Mouse (Mus musculus): ENCODE results near the gene Fam122a. TPM values are rescaled to one million over a fixed set of nuclear protein-coding genes. Genes with fewer than 3 reads are reported as not detected.
A peak's percentile ranks its signal among the peaks of the same experiment; 100 is the strongest.

Fam122a gene
- 41.3 and 48.2 TPM in 2 replicates for polyA plus RNA-seq (2014; fragmentation: Nextera tagmentation; extraction: Ambion mirVana)

- Histone ChIP-seq H3K9me3 (replicated peaks; ENCODE audit: control insufficient read depth, low read length) (no peaks in the 10 kb centered on the region), H3K4me1 (ENCODE audit: control insufficient read depth, insufficient read depth, low read length) (peaks cover 8% of the 10 kb centered on the region), H3K27me3 (replicated peaks; ENCODE audit: control insufficient read depth, insufficient read depth, low read length) (no peaks in the 10 kb centered on the region), H3K36me3 (ENCODE audit: control insufficient read depth, insufficient read depth, low read length) (0 out of 2 replicates have a peak, but pooled peaks cover 6% of the 10 kb centered on the region), H3K27ac (ENCODE audit: low read depth, low read length) (peak within 1 kb of the TSS; percentile 93), H3K9ac (ENCODE audit: low read length) (peak within 1 kb of the TSS; percentile 95), H3K4me2 (ENCODE audit: low read length) (peak within 1 kb of the TSS; percentile 86), H3K4me3 (ENCODE audit: low read depth, low read length) (peak within 1 kb of the TSS; percentile 75)
- ATAC-seq = peak; percentile 98
- DNase-seq (ENCODE audit: low spot score) = peak; percentile 95
- WGBS = under 1% methylated on average over 92 of the region's 92 CpGs
These were observed at the start of gene Fam122a for GRCm38 (mm10) chr19:24476929-24477882. Gene Fam122a (minus strand): TSS chr19:24477356.

- H3K36me3 ChIP-seq (ENCODE audit: control insufficient read depth, insufficient read depth, low read length) = no peaks in the 10 kb centered on the region
- H3K9me3 ChIP-seq (replicated peaks; ENCODE audit: control insufficient read depth, low read length) = no peaks in the 10 kb centered on the region
- H3K27me3 ChIP-seq (replicated peaks; ENCODE audit: control insufficient read depth, insufficient read depth, low read length) = no peaks in the 10 kb centered on the region
- no peak overlapping the region for H3K4me3 ChIP-seq (ENCODE audit: low read depth, low read length)
- no peak overlapping the region for H3K27ac ChIP-seq (ENCODE audit: low read depth, low read length)
- peak; percentile 55; the same call in 1 of the 2 replicates for ATAC-seq
- no peak overlapping the region for H3K9ac ChIP-seq (ENCODE audit: low read length)
- DNase-seq (ENCODE audit: low spot score) = peak; percentile 37
- no peak overlapping the region for H3K4me2 ChIP-seq (ENCODE audit: low read length)
- WGBS = 77% methylated on average over 15 of the region's 15 CpGs
- H3K4me1 ChIP-seq (ENCODE audit: control insufficient read depth, insufficient read depth, low read length) = no peaks in the 10 kb centered on the region
These were observed 46.5 kb upstream of the Fam122a start for GRCm38 (mm10) chr19:24523476-24524313.

- H3K4me2 ChIP-seq (ENCODE audit: low read length) = no peak overlapping the region
- H3K9me3 ChIP-seq (replicated peaks; ENCODE audit: control insufficient read depth, low read length) = no peaks in the 10 kb centered on the region
- no peaks in the 10 kb centered on the region for H3K27me3 ChIP-seq (replicated peaks; ENCODE audit: control insufficient read depth, insufficient read depth, low read length)
- no peak overlapping the region for H3K27ac ChIP-seq (ENCODE audit: low read depth, low read length)
- H3K4me3 ChIP-seq (ENCODE audit: low read depth, low read length) = no peak overlapping the region
- no peak overlapping the region for H3K9ac ChIP-seq (ENCODE audit: low read length)
- DNase-seq (ENCODE audit: low spot score) (no peak), ATAC-seq (no peak)
- WGBS = 88% methylated on average over 7 of the region's 7 CpGs
- H3K4me1 ChIP-seq (ENCODE audit: control insufficient read depth, insufficient read depth, low read length) = no peaks in the 10 kb centered on the region
- H3K36me3 ChIP-seq (ENCODE audit: control insufficient read depth, insufficient read depth, low read length) = no peaks in the 10 kb centered on the region
These were observed 44.8 kb upstream of the Fam122a start for GRCm38 (mm10) chr19:24521997-24522396.

DNA sequence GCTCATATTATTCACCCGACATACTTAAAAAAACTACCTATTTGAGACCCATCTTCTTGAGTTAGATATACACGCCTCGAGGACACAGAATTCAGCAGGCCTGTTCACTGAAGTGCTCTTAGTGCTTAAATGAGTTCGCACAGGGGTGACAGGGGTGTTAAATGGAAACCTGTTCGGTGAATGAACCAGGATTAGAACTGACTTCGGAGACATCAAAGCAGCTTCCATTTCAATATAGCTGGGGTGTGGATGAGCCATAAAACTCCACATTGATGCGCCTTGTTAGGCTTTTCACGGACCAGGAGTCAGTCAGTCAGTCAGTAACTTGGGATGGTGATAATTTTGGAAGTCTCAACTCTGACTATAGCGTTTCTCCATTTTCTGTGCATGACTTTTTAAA, 44.0 kb upstream of the Fam122a start:
- no peak for DNase-seq (ENCODE audit: low spot score)
- H3K4me2 ChIP-seq (ENCODE audit: low read length) = no peak overlapping the region
- no peak overlapping the region for H3K4me3 ChIP-seq (ENCODE audit: low read depth, low read length)
- ATAC-seq = no peak
- H3K9ac ChIP-seq (ENCODE audit: low read length) = no peak overlapping the region
- H3K27ac ChIP-seq (ENCODE audit: low read depth, low read length) = no peak overlapping the region
- H3K4me1 ChIP-seq (ENCODE audit: control insufficient read depth, insufficient read depth, low read length) = no peaks in the 10 kb centered on the region
- 93% methylated on average over 9 of the region's 9 CpGs for WGBS
- no peaks in the 10 kb centered on the region for H3K9me3 ChIP-seq (replicated peaks; ENCODE audit: control insufficient read depth, low read length)
- no peaks in the 10 kb centered on the region for H3K27me3 ChIP-seq (replicated peaks; ENCODE audit: control insufficient read depth, insufficient read depth, low read length)
- no peaks in the 10 kb centered on the region for H3K36me3 ChIP-seq (ENCODE audit: control insufficient read depth, insufficient read depth, low read length)

DNA sequence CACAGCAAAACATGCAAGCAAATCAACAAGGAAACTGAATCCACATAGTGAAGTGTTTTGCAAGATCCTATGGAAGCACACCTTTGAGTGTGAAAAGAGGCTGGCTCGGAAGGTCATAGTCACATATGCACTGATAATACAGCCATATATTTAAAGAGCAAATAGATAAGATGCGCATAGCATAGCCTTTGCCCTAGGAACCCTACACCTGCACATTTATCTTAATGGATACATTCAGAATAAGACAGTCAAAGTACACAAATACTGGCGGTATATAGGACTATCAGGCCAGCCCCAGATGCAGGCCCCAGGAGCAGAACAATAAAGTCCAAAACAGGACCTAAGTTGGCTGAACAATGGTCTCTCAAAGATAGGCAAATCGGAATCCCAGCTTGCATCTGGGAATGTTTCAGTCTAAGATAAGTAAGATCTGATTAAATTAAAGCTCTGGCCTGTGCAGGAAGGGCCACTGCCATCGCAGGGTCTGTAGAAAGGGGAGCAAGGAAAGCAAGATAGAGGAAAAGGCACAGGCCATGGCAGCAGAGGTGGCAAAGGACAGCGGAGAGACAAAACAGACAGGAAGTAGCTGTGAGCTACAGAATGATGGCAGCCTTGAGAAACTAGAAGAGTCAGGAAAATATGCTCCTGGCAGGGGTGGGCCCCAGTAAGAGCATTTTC, 42.7 kb upstream of the Fam122a start:
- no peak overlapping the region for H3K4me2 ChIP-seq (ENCODE audit: low read length)
- H3K9me3 ChIP-seq (replicated peaks; ENCODE audit: control insufficient read depth, low read length) = no peaks in the 10 kb centered on the region
- H3K36me3 ChIP-seq (ENCODE audit: control insufficient read depth, insufficient read depth, low read length) = no peaks in the 10 kb centered on the region
- no peaks in the 10 kb centered on the region for H3K27me3 ChIP-seq (replicated peaks; ENCODE audit: control insufficient read depth, insufficient read depth, low read length)
- DNase-seq (ENCODE audit: low spot score) (no peak), ATAC-seq (no peak)
- no peak overlapping the region for H3K27ac ChIP-seq (ENCODE audit: low read depth, low read length)
- no peaks in the 10 kb centered on the region for H3K4me1 ChIP-seq (ENCODE audit: control insufficient read depth, insufficient read depth, low read length)
- H3K4me3 ChIP-seq (ENCODE audit: low read depth, low read length) = no peak overlapping the region
- WGBS = 92% methylated on average over 6 of the region's 6 CpGs
- H3K9ac ChIP-seq (ENCODE audit: low read length) = no peak overlapping the region

DNA sequence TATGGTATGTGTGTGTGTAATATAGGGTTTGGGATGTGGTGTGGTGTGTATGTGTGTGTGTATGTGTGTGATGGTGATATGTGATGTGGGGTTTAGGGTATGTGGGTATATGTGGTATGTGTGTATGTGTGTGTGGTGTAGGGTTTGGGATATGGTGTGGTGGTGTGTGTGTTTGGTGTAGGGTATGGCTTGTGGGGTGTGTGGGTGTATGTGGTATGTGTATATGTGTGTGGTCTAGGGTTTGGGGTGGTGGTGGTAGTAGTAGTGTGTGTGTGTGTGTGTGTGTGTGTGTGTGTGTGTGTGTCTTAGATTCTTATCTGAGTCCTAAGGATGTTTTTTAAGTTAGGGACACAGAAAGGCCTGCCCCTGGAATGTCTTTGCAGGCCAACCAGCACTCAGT, 41.2 kb upstream of the Fam122a start:
- H3K27ac ChIP-seq (ENCODE audit: low read depth, low read length) = no peak overlapping the region
- H3K4me2 ChIP-seq (ENCODE audit: low read length) = no peak overlapping the region
- no peak overlapping the region for H3K4me3 ChIP-seq (ENCODE audit: low read depth, low read length)
- no peak for ATAC-seq
- no peaks in the 10 kb centered on the region for H3K27me3 ChIP-seq (replicated peaks; ENCODE audit: control insufficient read depth, insufficient read depth, low read length)
- no peaks in the 10 kb centered on the region for H3K36me3 ChIP-seq (ENCODE audit: control insufficient read depth, insufficient read depth, low read length)
- DNase-seq (ENCODE audit: low spot score) = no peak
- H3K9ac ChIP-seq (ENCODE audit: low read length) = no peak overlapping the region
- H3K4me1 ChIP-seq (ENCODE audit: control insufficient read depth, insufficient read depth, low read length) = no peaks in the 10 kb centered on the region
- H3K9me3 ChIP-seq (replicated peaks; ENCODE audit: control insufficient read depth, low read length) = no peaks in the 10 kb centered on the region

- Histone ChIP-seq H3K27me3 (replicated peaks; ENCODE audit: control insufficient read depth, insufficient read depth, low read length) (no peaks in the 10 kb centered on the region), H3K9me3 (replicated peaks; ENCODE audit: control insufficient read depth, low read length) (no peaks in the 10 kb centered on the region), H3K27ac (ENCODE audit: low read depth, low read length) (no peak overlapping the region), H3K9ac (ENCODE audit: low read length) (no peak overlapping the region), H3K4me3 (ENCODE audit: low read depth, low read length) (no peak overlapping the region), H3K36me3 (ENCODE audit: control insufficient read depth, insufficient read depth, low read length) (no peaks in the 10 kb centered on the region), H3K4me2 (ENCODE audit: low read length) (no peak overlapping the region), H3K4me1 (ENCODE audit: control insufficient read depth, insufficient read depth, low read length) (no peaks in the 10 kb centered on the region)
- no peak for ATAC-seq
- WGBS = 89% methylated on average over 7 of the region's 7 CpGs
- DNase-seq (ENCODE audit: low spot score) = no peak
These were observed 39.9 kb upstream of the Fam122a start for GRCm38 (mm10) chr19:24517057-24517456.

- no peak overlapping the region for H3K27ac ChIP-seq (ENCODE audit: low read depth, low read length)
- H3K36me3 ChIP-seq (ENCODE audit: control insufficient read depth, insufficient read depth, low read length) = no peaks in the 10 kb centered on the region
- no peaks in the 10 kb centered on the region for H3K27me3 ChIP-seq (replicated peaks; ENCODE audit: control insufficient read depth, insufficient read depth, low read length)
- ATAC-seq (no peak), DNase-seq (ENCODE audit: low spot score) (no peak)
- no peaks in the 10 kb centered on the region for H3K9me3 ChIP-seq (replicated peaks; ENCODE audit: control insufficient read depth, low read length)
- no peak overlapping the region for H3K9ac ChIP-seq (ENCODE audit: low read length)
- no peak overlapping the region for H3K4me2 ChIP-seq (ENCODE audit: low read length)
- H3K4me3 ChIP-seq (ENCODE audit: low read depth, low read length) = no peak overlapping the region
- H3K4me1 ChIP-seq (ENCODE audit: control insufficient read depth, insufficient read depth, low read length) = no peaks in the 10 kb centered on the region
- 89% methylated on average over 3 of the region's 3 CpGs for WGBS
These were observed 38.8 kb upstream of the Fam122a start for GRCm38 (mm10) chr19:24515941-24516340.
